Mouse (Mus musculus) liver, embryonic 14.5 days (tissue): ENCODE measurements around the gene Ift46. TPM values are rescaled to one million over a fixed set of nuclear protein-coding genes. Genes with fewer than 3 reads are reported as not detected.

Experiments
- ATAC-seq: fragments of 200-750 bp; cut with Nextera tagmentation; 2 replicates; pipeline ENCODE4 v1.8.0; 2017; ENCODE audit warnings: moderate number of reproducible peaks, mild to moderate bottlenecking, moderate library complexity; ENCODE audit not compliant: insufficient read depth
- DNase-seq, 3 experiments: peaks; one replicate each; pipeline ENCODE4 v3.0.0-alpha.2; 2012 to 2013; ENCODE audit warnings: low read depth in 3 of 3, low spot score in 3 of 3
- H3K27ac ChIP-seq: fragments of 300-500 bp; sonication (generic); 2 replicates; pipeline ENCODE4 v1.5.1; 2014; ENCODE audit warnings: moderate library complexity, mild to moderate bottlenecking, control low read depth, inconsistent platforms
- H3K27me3 ChIP-seq: fragments of 300-500 bp; sonication (generic); 2 replicates; pipeline ENCODE4 v1.6.1; 2014; ENCODE audit warnings: mild to moderate bottlenecking, low read length, moderate library complexity; ENCODE audit not compliant: control insufficient read depth, insufficient read depth
- H3K36me3 ChIP-seq: fragments of 300-500 bp; sonication (generic); replicated peaks from 2 replicates; pipeline ENCODE4 v1.6.1; 2014; ENCODE audit warnings: low read depth; ENCODE audit not compliant: control insufficient read depth, insufficient read depth
- H3K4me1 ChIP-seq, 2 experiments: fragments of 200-500 bp in 1 of 2; fragments of 300-500 bp in 1 of 2; sonication (generic) in 1 of 2; replicated peaks; 2 replicates each; pipeline ENCODE4 v1.6.1; 2012 to 2014; ENCODE audit warnings: antibody characterized with exemption in 1 of 2, inconsistent platforms in 1 of 2, low read length in 1 of 2; ENCODE audit not compliant: control insufficient read depth in 2 of 2, insufficient read depth in 2 of 2
- H3K4me2 ChIP-seq: fragments of 300-500 bp; sonication (generic); 2 replicates; pipeline ENCODE4 v1.6.1; 2014; ENCODE audit warnings: low read depth, mild to moderate bottlenecking, control low read depth, moderate library complexity
- H3K4me3 ChIP-seq, 2 experiments: fragments of 200-500 bp in 1 of 2; fragments of 300-500 bp in 1 of 2; sonication (generic) in 1 of 2; 2 replicates each; pipeline ENCODE4 v1.5.1; 2012 to 2014; ENCODE audit warnings: low read depth in 2 of 2, low read length in 2 of 2, mild to moderate bottlenecking in 2 of 2, control low read depth in 1 of 2, inconsistent platforms in 1 of 2, moderate library complexity in 1 of 2; ENCODE audit not compliant: insufficient read depth in 1 of 2
- H3K9ac ChIP-seq: fragments of 300-500 bp; sonication (generic); replicated peaks from 2 replicates; pipeline ENCODE4 v1.6.1; 2014; ENCODE audit warnings: mild to moderate bottlenecking, control low read depth, moderate library complexity
- H3K9me3 ChIP-seq: fragments of 300-500 bp; sonication (generic); 2 replicates; pipeline ENCODE4 v1.6.1; 2016; ENCODE audit warnings: low read length, mixed read lengths; ENCODE audit not compliant: control insufficient read depth
- CTCF ChIP-seq: IDR thresholded peaks from 2 replicates; pipeline ENCODE4 v1.5.1; 2016; ENCODE audit warnings: antibody characterized with exemption, low read depth, control low read depth
- EP300 ChIP-seq: IDR thresholded peaks from 2 replicates; pipeline ENCODE4 v1.6.1; 2016; ENCODE audit warnings: antibody characterized with exemption, low read depth
- WGBS: fragments of 180-500 bp; shearing (Covaris S2); extraction: QIAGEN DNeasy Blood & Tissue Kit; methylation state at CpG from one replicate; pipeline ENCODE4 v1.1.7; 2014; ENCODE audit not compliant: insufficient replicate concordance; 5-methylcytosine and 5-hydroxymethylcytosine counted together
- polyA plus RNA-seq, 2 experiments: library from polyadenylated mRNA; depleted of rRNA in 1 of 2; stranded (reverse) in 1 of 2; unstranded in 1 of 2; fragments of >200 nt; fragmentation: Nextera tagmentation in 1 of 2; extraction: Ambion mirVana in 1 of 2; gene quantifications; 2 replicates each; pipeline versions ENCODE4 v1.2.1 to v1.2.3; 2012 to 2014

The Ift46 gene
- polyA plus RNA-seq, 2 experiments = 11.3 to 17.3 TPM

DNA sequence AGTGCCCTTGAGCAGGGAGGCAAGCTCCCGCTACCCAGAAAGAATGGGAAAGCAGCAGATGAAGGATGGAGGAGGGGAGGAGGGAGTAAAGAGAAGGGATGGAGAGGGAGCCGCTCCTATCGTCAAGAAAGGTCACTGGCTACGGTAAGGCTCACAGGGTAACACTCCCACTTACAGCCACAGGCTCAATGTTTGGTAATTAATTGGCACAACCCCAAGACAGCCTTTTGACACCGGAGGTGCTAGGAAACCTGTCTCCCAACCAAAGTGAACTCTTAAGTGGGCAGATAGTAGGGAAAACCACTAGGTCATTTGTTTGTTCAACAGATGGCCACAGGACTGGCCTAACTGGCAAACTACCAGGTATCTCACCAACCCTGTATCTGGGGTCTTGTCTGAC is 39.4 kb downstream of the Ift46 start:
- no peaks in the 10 kb centered on the region for H3K27me3 ChIP-seq
- H3K36me3 ChIP-seq = peaks cover 39% of the 10 kb centered on the region
- no peak overlapping the region for H3K27ac ChIP-seq
- TF ChIP-seq EP300 (no peak), CTCF (no peak)
- no peak for ATAC-seq
- no peaks in the 10 kb centered on the region; a peak in 1 of 4 replicates for H3K4me1 ChIP-seq
- no peak for DNase-seq
- no peak overlapping the region for H3K4me3 ChIP-seq
- H3K4me2 ChIP-seq = no peak overlapping the region
- WGBS = 71% methylated on average over 5 of the region's 5 CpGs
- H3K9ac ChIP-seq = no peak overlapping the region
- no peaks in the 10 kb centered on the region for H3K9me3 ChIP-seq

DNA sequence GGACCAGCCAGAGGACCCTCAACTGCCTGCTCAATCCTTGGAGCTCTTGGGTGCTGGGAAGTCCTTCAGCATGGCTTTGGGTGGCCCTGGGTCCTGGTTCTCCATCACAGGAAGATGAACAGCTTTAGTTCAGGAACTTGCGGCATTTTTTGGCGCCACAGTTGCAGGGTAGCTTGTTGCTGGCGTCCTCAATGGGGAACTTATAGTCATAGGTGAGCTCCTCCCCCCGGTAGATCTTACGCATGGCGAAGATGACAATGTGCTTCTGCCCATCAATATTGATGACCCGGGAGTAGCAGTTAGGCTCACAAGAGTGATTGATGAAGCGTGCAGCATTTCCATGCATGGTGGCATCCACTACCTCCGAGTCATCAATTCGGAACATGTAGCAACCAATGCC is 40.1 kb downstream of the Ift46 start:
- no peaks in the 10 kb centered on the region for H3K4me1 ChIP-seq
- TF ChIP-seq EP300 (no peak), CTCF (no peak)
- ATAC-seq = no peak
- H3K9me3 ChIP-seq = no peaks in the 10 kb centered on the region
- DNase-seq = no peak
- no peak overlapping the region for H3K4me3 ChIP-seq
- no peaks in the 10 kb centered on the region for H3K27me3 ChIP-seq
- no peak overlapping the region for H3K4me2 ChIP-seq
- peaks cover 42% of the 10 kb centered on the region for H3K36me3 ChIP-seq
- no peak overlapping the region for H3K9ac ChIP-seq
- no peak overlapping the region for H3K27ac ChIP-seq
- WGBS = 80% methylated on average over 10 of the region's 10 CpGs

DNA sequence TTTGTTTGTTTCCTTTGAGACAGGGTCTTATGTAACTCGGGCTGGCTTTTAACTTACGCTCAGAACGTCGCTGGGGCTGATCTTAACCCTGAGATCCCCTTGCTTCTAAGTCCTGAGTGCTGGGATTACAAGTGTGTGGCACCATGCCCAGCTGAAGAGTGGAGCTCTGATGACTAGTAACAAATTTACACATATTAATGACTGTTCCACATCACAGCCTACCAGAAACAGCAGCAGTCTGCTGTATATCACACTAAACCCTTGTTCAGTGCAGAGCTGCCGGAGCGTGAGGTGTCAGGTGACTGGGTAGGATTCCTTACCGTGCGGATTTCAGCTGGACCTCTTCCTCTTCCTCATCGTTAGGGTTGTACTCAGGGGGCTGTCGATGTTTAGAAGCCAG is 42.6 kb downstream of the Ift46 start:
- H3K27me3 ChIP-seq = no peaks in the 10 kb centered on the region
- no peak overlapping the region for H3K4me3 ChIP-seq
- H3K4me1 ChIP-seq = no peaks in the 10 kb centered on the region
- WGBS = 82% methylated on average over 10 of the region's 10 CpGs
- TF ChIP-seq EP300 (no peak), CTCF (no peak)
- no peak overlapping the region for H3K9ac ChIP-seq
- H3K4me2 ChIP-seq = no peak overlapping the region
- ATAC-seq (no peak), DNase-seq (no peak)
- H3K27ac ChIP-seq = no peak overlapping the region
- no peaks in the 10 kb centered on the region for H3K9me3 ChIP-seq
- peaks cover 67% of the 10 kb centered on the region for H3K36me3 ChIP-seq

DNA sequence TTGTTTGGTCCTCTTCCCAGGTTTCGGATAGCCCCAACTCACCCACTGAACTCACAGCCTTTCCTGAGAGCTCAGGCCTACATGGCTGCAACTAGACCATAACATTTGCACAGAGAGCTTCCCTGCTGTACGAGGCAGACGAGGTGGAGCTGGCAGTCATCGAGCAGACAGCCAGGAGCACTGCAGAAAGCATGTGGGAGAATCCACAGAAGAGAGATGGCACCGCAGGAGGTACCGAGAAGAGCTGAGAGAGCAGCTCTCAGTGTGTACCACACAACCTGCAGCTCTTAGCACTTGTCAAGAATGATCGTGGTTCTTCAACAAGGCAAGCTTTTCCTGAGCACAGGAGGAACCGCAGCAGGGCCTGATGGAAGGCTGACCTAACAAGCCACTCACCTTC is 46.5 kb downstream of the Ift46 start:
- 86% methylated on average over 8 of the region's 8 CpGs for WGBS
- H3K4me2 ChIP-seq = no peak overlapping the region
- TF ChIP-seq CTCF (no peak), EP300 (no peak)
- H3K9ac ChIP-seq = no peak overlapping the region
- no peak overlapping the region for H3K4me3 ChIP-seq
- peaks cover 71% of the 10 kb centered on the region for H3K36me3 ChIP-seq
- no peaks in the 10 kb centered on the region for H3K9me3 ChIP-seq
- H3K4me1 ChIP-seq = no peaks in the 10 kb centered on the region
- DNase-seq (no peak), ATAC-seq (no peak)
- no peak overlapping the region for H3K27ac ChIP-seq
- H3K27me3 ChIP-seq = no peaks in the 10 kb centered on the region

DNA sequence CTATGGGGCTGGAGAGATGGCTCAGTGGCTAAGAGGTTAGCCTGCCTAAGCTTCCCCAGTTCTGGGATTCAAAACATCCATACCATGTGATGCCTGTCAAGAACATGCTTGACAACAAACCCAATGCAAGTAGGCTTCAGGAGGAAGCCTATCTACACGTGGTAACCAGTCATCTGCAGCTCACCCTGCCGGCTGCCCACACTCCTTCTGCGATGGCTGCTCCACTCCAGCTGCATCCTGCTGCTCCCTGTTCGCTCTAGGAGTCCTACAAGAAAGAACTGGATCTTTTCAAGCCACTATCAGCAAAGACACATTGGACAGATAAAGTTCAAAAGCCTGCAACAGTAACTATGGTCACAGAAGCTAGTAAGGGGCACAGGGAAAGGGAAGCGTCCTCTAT is 49.8 kb downstream of the Ift46 start:
- DNase-seq (no peak), ATAC-seq (no peak)
- Histone ChIP-seq H3K4me3 (no peak overlapping the region), H3K27me3 (no peaks in the 10 kb centered on the region), H3K9ac (no peak overlapping the region), H3K4me1 (no peaks in the 10 kb centered on the region), H3K27ac (no peak overlapping the region), H3K9me3 (no peaks in the 10 kb centered on the region), H3K4me2 (no peak overlapping the region), H3K36me3 (peaks cover 76% of the 10 kb centered on the region)
- WGBS = 59% methylated on average over 5 of the region's 5 CpGs
- TF ChIP-seq EP300 (no peak), CTCF (no peak)
